Mouse (Mus musculus): ENCODE measurements around the gene Tnnt3.

Gene Tnnt3

DNA sequence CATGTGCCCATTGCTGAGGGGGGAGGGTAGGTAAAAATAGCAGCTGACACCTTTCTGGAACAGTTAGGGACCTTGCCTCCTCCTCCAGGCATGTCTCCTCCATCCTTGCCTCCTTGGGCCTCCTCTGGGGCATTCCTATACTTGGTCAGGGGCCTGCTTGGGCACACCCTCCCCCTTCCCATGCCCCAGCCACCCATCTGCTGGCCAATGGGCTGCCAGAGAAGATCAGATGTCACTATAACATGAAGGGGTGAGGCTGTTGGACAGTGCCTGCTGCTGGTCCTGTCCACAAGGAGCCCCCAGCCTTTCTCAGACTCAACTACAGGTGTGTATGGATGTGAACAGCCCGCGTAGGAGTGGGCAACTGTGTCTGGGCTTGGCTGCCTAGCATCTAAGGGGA lies at the start of gene Tnnt3:
TSS of gene Tnnt3 (plus strand) at position 262 of the 400 bp plus-strand sequence.
- no peak for DNase-seq (ENCODE audit: low spot score in 2 of 2)

DNA sequence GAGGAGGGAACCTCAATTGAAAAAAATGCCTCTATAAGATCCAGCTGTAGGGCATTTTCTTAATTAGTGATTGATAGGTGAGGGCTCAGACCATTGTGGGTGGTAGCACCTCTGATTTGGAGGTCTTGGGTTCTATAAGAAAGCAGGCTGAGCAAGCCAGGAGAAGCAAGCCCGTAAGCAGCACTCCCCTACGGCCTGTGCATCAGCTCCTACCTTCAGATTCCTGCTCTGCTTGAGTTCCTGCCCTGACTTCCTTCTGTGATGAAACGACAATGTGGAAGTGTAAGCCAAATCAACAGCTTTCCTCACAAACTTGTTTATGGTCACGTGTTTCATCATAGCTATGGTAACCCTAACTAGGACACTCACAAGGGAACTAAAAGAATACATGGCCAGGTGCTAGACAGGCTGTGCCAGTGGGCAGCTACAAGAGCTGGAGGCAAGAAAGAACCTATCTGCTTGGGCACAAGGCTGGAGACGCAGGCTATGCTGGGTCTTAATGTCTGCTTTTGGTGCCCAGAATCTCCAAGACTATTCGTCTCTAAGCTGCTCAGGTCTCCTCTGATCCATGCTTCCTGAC lies 49.5 kb upstream of the Tnnt3 start:
- no peak for DNase-seq (ENCODE audit: low spot score in 2 of 2)

- peak in 1 of 2 experiments; percentile 49 for DNase-seq (ENCODE audit: low spot score in 2 of 2)
These were observed 43.9 kb upstream of the Tnnt3 start for GRCm38 (mm10) chr7:142454706-142455105.

- DNase-seq (ENCODE audit: low spot score in 2 of 2): peak in 1 of 2 experiments; percentile 42
These were observed 43.4 kb upstream of the Tnnt3 start for GRCm38 (mm10) chr7:142455251-142455650.

DNA sequence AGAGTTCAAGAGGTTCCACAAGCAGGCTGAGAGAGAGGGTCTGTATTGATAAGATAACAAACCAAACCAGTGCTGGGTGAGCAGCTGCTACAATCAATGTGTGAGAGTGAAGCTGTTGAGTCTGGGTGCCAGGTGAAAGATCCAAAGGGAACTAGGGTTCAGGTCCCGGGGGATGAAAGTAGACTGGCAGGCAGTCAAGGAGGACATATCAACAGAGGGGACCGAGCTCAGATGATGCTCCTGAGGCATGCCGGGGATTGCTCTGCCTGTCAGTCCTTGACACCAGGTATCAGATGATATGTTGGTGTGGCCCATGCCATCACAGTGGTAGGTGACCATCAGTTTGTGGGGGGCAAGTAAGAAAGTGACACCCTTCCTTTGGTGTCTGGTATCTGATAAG lies 41.8 kb upstream of the Tnnt3 start:
- DNase-seq (ENCODE audit: low spot score in 2 of 2): peak in 1 of 2 experiments; percentile 55

DNA sequence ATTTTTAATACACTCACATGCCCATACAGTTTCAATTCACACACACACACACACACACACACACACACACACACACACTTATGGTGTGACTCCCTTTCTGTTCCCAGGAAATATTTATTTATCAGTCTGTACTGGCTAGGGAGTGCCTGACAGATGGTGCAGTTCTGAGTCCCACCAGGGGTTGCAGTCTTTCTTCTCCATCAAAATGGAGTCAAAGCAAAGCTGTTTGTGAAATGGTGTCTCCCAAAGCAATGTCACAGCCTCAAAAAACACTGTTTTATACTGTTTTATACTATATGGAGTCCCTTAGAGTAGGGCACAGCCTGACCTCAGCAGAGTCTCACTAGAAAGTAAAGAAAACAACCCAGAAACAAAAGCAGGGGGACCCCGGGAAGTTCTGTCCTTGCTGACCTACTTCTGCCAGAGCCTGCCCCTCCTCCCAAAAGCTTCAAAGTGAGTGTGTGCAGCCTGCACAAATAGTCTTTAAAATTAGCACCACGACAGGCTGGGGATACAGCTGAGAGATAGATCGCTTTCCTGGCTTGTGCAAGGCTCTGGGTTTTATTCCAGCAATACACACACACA lies 41.3 kb upstream of the Tnnt3 start:
- DNase-seq (ENCODE audit: low spot score in 2 of 2): peak; percentile 47 to 60

- peak in 1 of 2 experiments; percentile 56 for DNase-seq (ENCODE audit: low spot score in 2 of 2)
These were observed 40.6 kb upstream of the Tnnt3 start for GRCm38 (mm10) chr7:142458026-142458425.

- DNase-seq (ENCODE audit: low spot score in 2 of 2): no peak
These were observed 39.8 kb upstream of the Tnnt3 start for GRCm38 (mm10) chr7:142458676-142459298.

GRCm38 (mm10) chr7:142459299-142459691 lies 39.3 kb upstream of the Tnnt3 start:
- peak in 1 of 2 experiments; percentile 39 for DNase-seq (ENCODE audit: low spot score in 2 of 2)

- peak in 1 of 2 experiments; percentile 49 for DNase-seq (ENCODE audit: low spot score in 2 of 2)
These were observed 38.0 kb upstream of the Tnnt3 start, which contains the start of gene Lsp1 for GRCm38 (mm10) chr7:142460636-142461077. Lsp1 (plus strand) TSS chr7:142460809.

- peak in 1 of 2 experiments; percentile 45 for DNase-seq (ENCODE audit: low spot score in 2 of 2)
These were observed 37.2 kb upstream of the Tnnt3 start for GRCm38 (mm10) chr7:142461446-142461845.

DNA sequence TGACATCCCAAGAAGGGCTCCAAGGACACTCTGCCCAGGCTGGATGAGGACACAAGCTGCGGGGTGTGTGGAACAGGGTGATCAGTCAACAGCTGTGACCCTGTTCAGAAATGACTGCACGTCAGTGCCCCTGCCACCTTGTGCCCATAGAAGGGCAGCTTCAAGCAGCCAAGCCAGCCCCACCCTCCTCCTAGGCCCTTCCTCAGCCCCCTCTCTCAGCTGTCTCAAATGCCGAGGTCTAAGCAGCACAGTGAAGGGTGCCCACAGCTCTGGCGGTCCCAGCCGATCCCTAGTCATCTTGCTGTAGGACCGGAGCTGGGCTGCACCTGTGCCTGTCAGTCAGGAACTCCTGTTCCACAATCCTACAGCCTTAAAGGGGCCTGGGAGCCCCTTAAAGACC lies 36.4 kb upstream of the Tnnt3 start:
- peak in 1 of 2 experiments; percentile 53 for DNase-seq (ENCODE audit: low spot score in 2 of 2)

DNA sequence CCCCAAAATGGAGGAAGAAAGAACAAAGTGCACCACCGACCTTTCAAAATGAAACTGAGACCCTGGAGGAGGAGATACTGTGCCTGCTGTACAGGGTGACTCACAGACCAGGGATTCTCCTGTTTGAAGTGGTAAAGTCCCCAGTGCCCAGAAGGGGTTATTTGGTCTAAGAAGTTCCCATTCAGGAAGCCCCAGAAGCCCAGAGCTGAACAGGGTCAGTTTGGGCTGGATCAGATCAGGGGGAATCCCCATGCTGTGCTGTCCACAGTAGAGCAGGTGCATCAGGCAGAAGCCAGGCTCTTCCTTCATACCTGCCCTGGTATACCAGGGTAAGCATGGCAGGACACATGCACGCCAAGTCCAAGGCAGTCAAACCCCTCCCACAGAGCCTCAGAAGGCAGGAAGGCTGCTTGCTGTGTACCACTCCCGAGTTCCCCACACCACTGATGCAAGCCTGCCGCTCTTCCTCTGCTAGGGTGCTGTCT lies 36.0 kb upstream of the Tnnt3 start:
- DNase-seq (ENCODE audit: low spot score in 2 of 2): peak in 1 of 2 experiments; percentile 40

DNA sequence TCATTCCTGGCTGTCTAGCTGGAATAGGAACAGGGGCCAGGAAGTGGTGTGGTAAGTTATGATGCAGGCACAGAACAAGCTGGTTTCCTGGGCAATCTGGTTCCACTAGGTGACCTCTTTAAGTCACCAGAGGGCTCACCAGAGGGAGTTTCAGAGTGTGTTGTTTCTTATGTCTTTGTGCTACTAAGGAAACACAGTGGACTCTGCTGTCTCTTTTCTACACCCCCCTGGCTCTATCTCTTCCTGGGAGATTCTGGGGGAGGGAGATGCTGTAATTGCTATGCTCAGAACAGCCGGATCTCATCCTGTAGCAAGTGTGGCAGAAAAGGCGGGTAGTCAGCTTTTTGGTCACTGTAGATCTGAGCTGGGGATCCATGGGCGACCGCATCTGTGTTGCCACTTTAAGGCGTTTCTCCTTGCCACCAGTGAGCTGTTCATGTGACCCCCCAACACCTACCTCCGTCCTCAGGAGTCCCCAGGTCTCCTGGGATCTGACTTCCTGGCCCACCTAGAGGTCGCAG lies 28.4 kb upstream of the Tnnt3 start:
- peak in 1 of 2 experiments; percentile 58 for DNase-seq (ENCODE audit: low spot score in 2 of 2)

- peak; percentile 72 to 75 for DNase-seq (ENCODE audit: low spot score in 2 of 2)
These were observed 27.7 kb upstream of the Tnnt3 start for GRCm38 (mm10) chr7:142470808-142471413.

DNA sequence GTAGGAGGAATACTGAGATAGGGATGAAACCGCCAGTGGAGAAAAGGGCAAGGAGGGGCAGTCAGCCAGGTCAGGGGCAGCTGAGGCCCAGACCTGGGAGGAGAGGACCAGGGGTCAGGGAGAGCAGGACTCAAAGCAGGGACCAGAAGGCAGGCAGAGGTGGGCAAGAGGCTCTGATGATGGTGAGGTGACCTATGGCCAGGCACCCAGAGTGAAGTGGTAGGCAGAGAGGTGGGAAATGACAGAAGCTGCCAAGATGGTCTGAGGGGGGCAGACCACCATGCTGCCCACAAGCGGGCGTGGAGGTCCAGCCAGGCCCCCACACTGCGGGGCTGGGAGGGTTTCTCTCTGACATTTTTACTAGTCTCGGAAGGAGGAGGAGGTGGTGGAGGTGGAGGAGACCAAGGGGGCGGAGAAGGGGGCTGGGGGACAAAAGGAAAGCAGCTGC lies 27.2 kb upstream of the Tnnt3 start:
- DNase-seq (ENCODE audit: low spot score in 2 of 2): peak in 1 of 2 experiments; percentile 62

DNA sequence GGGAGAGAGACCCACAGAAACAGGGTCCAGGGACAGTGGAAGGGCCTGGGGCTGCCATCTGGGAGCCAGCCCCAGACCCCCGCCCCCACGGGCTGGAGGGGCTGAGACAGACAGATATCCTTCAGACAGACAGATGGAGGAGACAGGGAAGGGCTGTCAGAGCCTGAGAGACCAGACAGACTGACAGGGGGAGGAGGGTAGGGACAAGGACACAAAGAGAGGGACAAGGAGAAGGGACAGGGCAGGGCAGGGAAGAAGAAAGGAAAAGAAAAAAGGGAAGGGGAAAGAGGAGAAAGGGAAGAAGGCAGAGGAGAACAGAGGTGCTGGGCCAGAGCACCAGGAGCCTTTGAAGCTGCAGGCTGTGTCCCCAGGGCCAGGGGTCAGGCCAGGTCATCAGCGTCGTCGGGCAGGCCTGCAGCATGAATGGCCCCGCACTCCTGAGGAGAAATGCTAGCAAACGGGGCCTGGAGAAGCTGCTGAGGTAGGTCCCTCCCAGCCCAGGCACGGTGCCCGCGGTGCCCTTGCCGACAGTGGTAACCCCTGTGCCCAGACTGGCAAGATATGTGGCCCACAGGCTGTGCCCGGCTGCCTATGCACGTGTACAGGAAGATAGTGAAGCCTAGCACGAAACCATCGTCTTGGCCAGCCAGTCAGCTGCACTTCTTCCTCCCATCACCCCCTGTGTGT lies 26.6 kb upstream of the Tnnt3 start:
- peak in 1 of 2 experiments; percentile 57 for DNase-seq (ENCODE audit: low spot score in 2 of 2)

- DNase-seq (ENCODE audit: low spot score in 2 of 2): peak in 1 of 2 experiments; percentile 55
These were observed 25.7 kb upstream of the Tnnt3 start for GRCm38 (mm10) chr7:142472936-142473335.

- peak in 1 of 2 experiments; percentile 51 for DNase-seq (ENCODE audit: low spot score in 2 of 2)
These were observed 25.2 kb upstream of the Tnnt3 start for GRCm38 (mm10) chr7:142473476-142473875.

- DNase-seq (ENCODE audit: low spot score in 2 of 2): peak; percentile 77 to 79
These were observed 23.8 kb upstream of the Tnnt3 start for GRCm38 (mm10) chr7:142474799-142475198.

- DNase-seq (ENCODE audit: low spot score in 2 of 2): no peak
These were observed 23.0 kb upstream of the Tnnt3 start for GRCm38 (mm10) chr7:142475641-142476040.

Measured in urinary bladder, postnatal 4 days (tissue).